Mouse (Mus musculus) kidney, adult 2 months (tissue): ENCODE results near the gene Wdr90.

Source experiments
- CTCF ChIP-seq: fragments of 200-500 bp; conservative IDR thresholded peaks from 2 replicates; pipeline ENCODE4 v1.5.1; 2011; ENCODE audit warnings: low read depth, mild to moderate bottlenecking, control low read depth, low read length, moderate library complexity, mixed read lengths; ENCODE audit not compliant: insufficient read depth, insufficient read length
- POLR2A ChIP-seq: fragments of 200-500 bp; IDR thresholded peaks from one replicate; pipeline ENCODE4 v1.6.1; 2011; ENCODE audit warnings: low read depth, low read length, control low read depth

DNA sequence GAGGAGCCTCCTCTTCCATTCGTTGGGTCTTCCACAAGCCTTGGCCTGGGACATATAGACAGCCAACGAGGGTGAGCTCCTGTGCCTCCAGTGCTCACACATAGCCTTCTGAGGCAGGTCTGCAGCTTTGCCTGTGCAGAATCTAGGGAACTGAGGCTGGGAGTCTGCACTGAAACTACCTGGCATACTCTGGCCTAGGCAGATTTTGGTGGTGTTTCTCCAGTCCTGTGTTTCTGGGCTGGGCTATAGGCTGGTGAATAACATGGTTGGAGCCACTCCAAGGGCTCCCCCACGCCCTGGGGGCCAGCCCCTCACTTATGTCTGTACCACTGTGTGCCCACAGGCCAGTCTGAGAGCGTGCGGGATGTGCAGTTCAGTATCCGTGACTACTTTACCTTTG, 36.0 kb downstream of the Wdr90 start:
- no peak for TF ChIP-seq POLR2A
- no peak for TF ChIP-seq CTCF
